Mouse (Mus musculus) small intestine, adult 2 months (tissue): ENCODE measurements around the gene Pipox.

ENCODE experiments used
- CTCF ChIP-seq: fragments of 200-500 bp; IDR thresholded peaks from 2 replicates; pipeline ENCODE4 v1.5.1; 2012; ENCODE audit warnings: low read depth, mild to moderate bottlenecking, control low read depth, inconsistent platforms, low read length, moderate library complexity, mixed read lengths; ENCODE audit not compliant: insufficient replicate concordance, insufficient read length; ENCODE audit errors: extremely low read depth
- POLR2A ChIP-seq: fragments of 200-500 bp; IDR thresholded peaks from 2 replicates; pipeline ENCODE4 v1.6.1; 2012; ENCODE audit warnings: low read depth, mild to moderate bottlenecking, control low read depth, inconsistent platforms, low read length, moderate library complexity

DNA sequence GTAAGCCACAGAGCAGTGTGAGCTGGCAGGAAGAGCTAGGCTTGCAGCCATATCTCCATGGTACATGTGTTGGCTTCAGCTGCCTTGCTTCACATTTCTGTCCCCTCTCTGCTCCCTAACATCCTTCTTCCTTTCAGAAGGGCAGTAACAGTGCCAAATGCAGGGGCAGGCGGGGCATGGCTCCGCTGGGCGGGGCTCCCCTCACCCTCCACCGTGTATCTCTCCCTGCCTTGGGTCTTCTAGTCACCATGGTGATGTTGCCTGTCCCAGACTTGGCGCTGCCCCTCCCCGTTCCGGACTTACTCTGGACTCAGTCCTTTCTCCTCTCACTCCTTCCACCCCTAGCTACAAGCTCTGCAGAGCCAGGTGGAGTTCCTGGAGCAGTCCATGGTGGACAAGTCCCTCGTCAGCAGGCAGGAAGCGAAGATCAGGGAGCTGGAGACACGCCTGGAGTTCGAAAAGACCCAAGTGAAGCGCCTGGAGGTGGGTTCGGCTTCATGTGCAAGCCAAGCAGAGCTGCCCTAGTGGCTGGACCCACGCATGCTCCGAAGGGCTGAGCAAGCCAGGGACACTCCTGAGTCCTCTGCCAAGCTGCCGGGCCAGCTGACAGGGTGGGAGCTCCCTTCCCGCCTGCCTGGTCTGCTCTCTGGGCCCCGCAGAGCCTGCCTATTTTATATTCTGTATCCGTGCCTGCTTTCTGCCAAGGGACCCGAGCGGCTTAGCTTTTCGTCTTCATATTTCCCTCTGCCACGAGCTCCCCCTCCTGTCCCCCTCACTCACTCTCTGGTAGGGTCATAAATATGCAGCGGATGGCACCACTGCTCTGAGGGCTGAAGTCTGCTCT, 43.3 kb downstream of the Pipox start:
- TF ChIP-seq CTCF: no peak
- TF ChIP-seq POLR2A: no peak
